Mouse (Mus musculus): ENCODE measurements around the gene Rad51d. TPM values are rescaled to one million over a fixed set of nuclear protein-coding genes. Genes with fewer than 3 reads are reported as not detected.

The Rad51d gene
- polyA plus RNA-seq, 1 experiment from 2014 or later, result 14.4 TPM

DNA sequence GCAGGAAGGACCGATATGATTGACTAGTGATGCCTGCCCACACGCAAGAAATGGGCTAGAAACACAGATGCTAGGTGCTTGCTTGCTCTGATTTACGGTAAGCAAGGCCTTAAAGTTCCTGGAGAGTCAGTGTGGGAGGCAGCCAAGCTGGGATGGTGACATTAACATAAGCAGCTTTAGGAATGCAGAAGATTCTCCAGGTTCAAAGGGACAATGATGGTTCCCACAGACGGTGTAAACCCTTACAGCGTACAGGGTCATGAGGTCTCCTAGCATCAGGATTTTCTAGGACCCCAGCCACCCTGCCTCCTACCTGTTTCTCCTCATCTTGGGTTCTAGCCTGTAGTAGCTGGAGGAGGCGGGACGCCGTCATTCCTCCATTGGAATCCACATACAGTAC lies 7.2 kb downstream of the Rad51d start:
- H3K4me1 ChIP-seq (ENCODE audit: control insufficient read depth, insufficient read depth, low read length), result peaks cover under 1% of the 10 kb centered on the region; the same call in 1 of the 2 replicates
- no peak overlapping the region for H3K4me3 ChIP-seq (ENCODE audit: low read depth, low read length)
- H3K27ac ChIP-seq (ENCODE audit: low read length), result no peak overlapping the region
- H3K27me3 ChIP-seq (ENCODE audit: control insufficient read depth, insufficient read depth, low read length), result no peaks in the 10 kb centered on the region
- no peak overlapping the region for H3K9ac ChIP-seq (replicated peaks; ENCODE audit: low read depth, low read length)
- WGBS, result 65% methylated on average over 8 of the region's 8 CpGs
- H3K36me3 ChIP-seq (ENCODE audit: control insufficient read depth, insufficient read depth, low read length), result 0 out of 2 replicates have a peak, but pooled peaks cover 5% of the 10 kb centered on the region
- no peaks in the 10 kb centered on the region for H3K9me3 ChIP-seq (ENCODE audit: control insufficient read depth, low read depth, low read length)
- no peak for ATAC-seq (ENCODE audit: insufficient number of reproducible peaks, insufficient read depth, low FRiP score, low read depth)
- no peak overlapping the region for H3K4me2 ChIP-seq (replicated peaks; ENCODE audit: low read depth, low read length)

DNA sequence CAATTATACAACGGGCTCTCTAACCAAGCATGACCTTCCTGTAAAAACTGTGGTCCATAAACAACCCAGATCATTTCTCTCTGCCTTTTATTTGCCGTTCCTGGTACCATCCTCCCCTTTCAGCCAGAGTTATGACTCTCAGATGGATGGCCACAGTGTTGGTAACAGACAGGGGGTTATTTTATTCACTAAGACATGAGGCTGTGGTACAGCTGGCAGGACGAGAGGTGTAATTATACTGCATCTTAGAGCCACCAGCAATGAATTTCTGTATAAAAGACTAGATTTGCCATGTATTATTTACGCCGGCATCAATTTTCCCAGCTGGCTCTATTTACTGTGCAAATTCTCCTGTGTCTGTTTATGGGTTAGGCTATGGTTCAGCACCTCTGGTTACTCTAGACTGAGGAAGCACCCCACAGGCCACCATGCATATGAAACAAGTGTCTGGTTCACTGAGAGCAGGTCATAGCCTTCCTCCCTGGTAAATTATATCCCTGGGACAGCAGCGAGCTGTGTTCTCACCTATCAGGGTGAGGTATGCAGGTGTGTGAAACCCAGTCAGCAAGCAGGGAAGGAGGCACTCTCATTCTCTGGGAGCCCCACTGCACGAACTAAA lies 12.6 kb downstream of the Rad51d start:
- Histone ChIP-seq H3K27ac (ENCODE audit: low read length) (no peak overlapping the region), H3K4me3 (ENCODE audit: low read depth, low read length) (no peak overlapping the region), H3K27me3 (ENCODE audit: control insufficient read depth, insufficient read depth, low read length) (no peaks in the 10 kb centered on the region), H3K4me2 (replicated peaks; ENCODE audit: low read depth, low read length) (no peak overlapping the region), H3K4me1 (ENCODE audit: control insufficient read depth, insufficient read depth, low read length) (no peaks in the 10 kb centered on the region), H3K9ac (replicated peaks; ENCODE audit: low read depth, low read length) (no peak overlapping the region), H3K36me3 (ENCODE audit: control insufficient read depth, insufficient read depth, low read length) (0 out of 2 replicates have a peak, but pooled peaks cover 5% of the 10 kb centered on the region), H3K9me3 (ENCODE audit: control insufficient read depth, low read depth, low read length) (no peaks in the 10 kb centered on the region)
- no peak for ATAC-seq (ENCODE audit: insufficient number of reproducible peaks, insufficient read depth, low FRiP score, low read depth)
- 81% methylated on average over 7 of the region's 7 CpGs for WGBS

DNA sequence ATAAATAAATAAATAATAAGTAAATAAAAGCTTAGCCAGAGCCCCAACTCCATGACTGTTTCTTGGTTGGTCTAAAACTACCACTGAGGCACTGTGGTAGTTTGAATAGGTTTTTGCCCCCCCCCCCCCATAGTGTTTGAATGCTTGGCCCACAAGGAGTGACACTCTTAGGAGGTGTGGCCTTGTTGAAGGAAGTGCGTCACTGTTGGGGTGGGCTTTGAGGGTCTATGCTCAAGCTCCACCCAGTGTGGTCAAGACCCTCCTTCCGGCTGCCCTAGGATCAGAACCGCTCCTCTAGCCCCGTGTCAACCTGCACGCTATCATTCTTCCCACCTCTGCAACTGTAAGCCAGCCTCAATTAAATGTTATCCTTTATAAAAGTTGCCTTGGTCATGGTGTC lies 14.8 kb downstream of the Rad51d start:
- Histone ChIP-seq H3K4me1 (ENCODE audit: control insufficient read depth, insufficient read depth, low read length) (no peaks in the 10 kb centered on the region), H3K4me2 (replicated peaks; ENCODE audit: low read depth, low read length) (no peak overlapping the region), H3K9ac (replicated peaks; ENCODE audit: low read depth, low read length) (no peak overlapping the region), H3K27ac (ENCODE audit: low read length) (no peak overlapping the region), H3K36me3 (ENCODE audit: control insufficient read depth, insufficient read depth, low read length) (no peaks in the 10 kb centered on the region), H3K9me3 (ENCODE audit: control insufficient read depth, low read depth, low read length) (no peaks in the 10 kb centered on the region), H3K4me3 (ENCODE audit: low read depth, low read length) (no peak overlapping the region), H3K27me3 (ENCODE audit: control insufficient read depth, insufficient read depth, low read length) (no peaks in the 10 kb centered on the region)
- 86% methylated on average over 5 of the region's 5 CpGs for WGBS
- no peak for ATAC-seq (ENCODE audit: insufficient number of reproducible peaks, insufficient read depth, low FRiP score, low read depth)

DNA sequence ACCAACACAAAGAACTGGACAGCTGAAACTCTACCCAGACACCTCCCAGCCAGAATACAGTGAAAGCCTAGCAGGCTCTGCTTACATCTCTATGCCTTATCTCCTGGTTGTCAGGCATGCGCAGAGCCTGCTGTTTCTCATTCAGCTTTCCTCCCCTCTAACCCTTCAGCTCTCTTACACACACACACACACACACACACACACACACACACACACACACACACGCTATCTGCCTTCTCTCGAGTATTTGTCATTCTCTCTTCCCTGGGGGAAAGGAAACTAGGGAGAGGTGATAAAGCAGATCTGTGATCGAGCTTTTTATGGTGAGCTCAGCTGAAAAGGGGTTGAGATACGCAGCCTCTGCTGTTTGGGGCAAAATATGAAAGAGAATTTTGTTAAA lies 15.5 kb downstream of the Rad51d start:
- no peak overlapping the region for H3K9ac ChIP-seq (replicated peaks; ENCODE audit: low read depth, low read length)
- H3K4me3 ChIP-seq (ENCODE audit: low read depth, low read length), result no peak overlapping the region
- no peak overlapping the region for H3K27ac ChIP-seq (ENCODE audit: low read length)
- WGBS, result 43% methylated on average over 5 of the region's 5 CpGs
- no peak overlapping the region for H3K4me2 ChIP-seq (replicated peaks; ENCODE audit: low read depth, low read length)
- H3K9me3 ChIP-seq (ENCODE audit: control insufficient read depth, low read depth, low read length), result no peaks in the 10 kb centered on the region
- ATAC-seq (ENCODE audit: insufficient number of reproducible peaks, insufficient read depth, low FRiP score, low read depth), result no peak
- H3K27me3 ChIP-seq (ENCODE audit: control insufficient read depth, insufficient read depth, low read length), result no peaks in the 10 kb centered on the region
- H3K4me1 ChIP-seq (ENCODE audit: control insufficient read depth, insufficient read depth, low read length), result no peaks in the 10 kb centered on the region
- no peaks in the 10 kb centered on the region for H3K36me3 ChIP-seq (ENCODE audit: control insufficient read depth, insufficient read depth, low read length)

GRCm38 (mm10) chr11:82871031-82871446 lies 19.4 kb downstream of the Rad51d start, which contains the start of gene Rffl:
Gene Rffl, minus strand, starts transcription at chr11:82871210.
- H3K9me3 ChIP-seq (ENCODE audit: control insufficient read depth, low read depth, low read length), result no peaks in the 10 kb centered on the region
- H3K27ac ChIP-seq (ENCODE audit: low read length), result peak within 1 kb of the TSS; percentile 52; the same call in 1 of the 2 replicates
- peak within 1 kb of the TSS; percentile 77 for H3K4me3 ChIP-seq (ENCODE audit: low read depth, low read length)
- ATAC-seq (ENCODE audit: insufficient number of reproducible peaks, insufficient read depth, low FRiP score, low read depth), result peak; percentile 95
- H3K9ac ChIP-seq (replicated peaks; ENCODE audit: low read depth, low read length), result peak within 1 kb of the TSS; percentile 61
- H3K27me3 ChIP-seq (ENCODE audit: control insufficient read depth, insufficient read depth, low read length), result no peaks in the 10 kb centered on the region
- H3K4me1 ChIP-seq (ENCODE audit: control insufficient read depth, insufficient read depth, low read length), result no peaks in the 10 kb centered on the region
- H3K4me2 ChIP-seq (replicated peaks; ENCODE audit: low read depth, low read length), result peak within 1 kb of the TSS; percentile 72
- H3K36me3 ChIP-seq (ENCODE audit: control insufficient read depth, insufficient read depth, low read length), result no peaks in the 10 kb centered on the region
- WGBS, result 1% methylated on average over 43 of the region's 43 CpGs

DNA sequence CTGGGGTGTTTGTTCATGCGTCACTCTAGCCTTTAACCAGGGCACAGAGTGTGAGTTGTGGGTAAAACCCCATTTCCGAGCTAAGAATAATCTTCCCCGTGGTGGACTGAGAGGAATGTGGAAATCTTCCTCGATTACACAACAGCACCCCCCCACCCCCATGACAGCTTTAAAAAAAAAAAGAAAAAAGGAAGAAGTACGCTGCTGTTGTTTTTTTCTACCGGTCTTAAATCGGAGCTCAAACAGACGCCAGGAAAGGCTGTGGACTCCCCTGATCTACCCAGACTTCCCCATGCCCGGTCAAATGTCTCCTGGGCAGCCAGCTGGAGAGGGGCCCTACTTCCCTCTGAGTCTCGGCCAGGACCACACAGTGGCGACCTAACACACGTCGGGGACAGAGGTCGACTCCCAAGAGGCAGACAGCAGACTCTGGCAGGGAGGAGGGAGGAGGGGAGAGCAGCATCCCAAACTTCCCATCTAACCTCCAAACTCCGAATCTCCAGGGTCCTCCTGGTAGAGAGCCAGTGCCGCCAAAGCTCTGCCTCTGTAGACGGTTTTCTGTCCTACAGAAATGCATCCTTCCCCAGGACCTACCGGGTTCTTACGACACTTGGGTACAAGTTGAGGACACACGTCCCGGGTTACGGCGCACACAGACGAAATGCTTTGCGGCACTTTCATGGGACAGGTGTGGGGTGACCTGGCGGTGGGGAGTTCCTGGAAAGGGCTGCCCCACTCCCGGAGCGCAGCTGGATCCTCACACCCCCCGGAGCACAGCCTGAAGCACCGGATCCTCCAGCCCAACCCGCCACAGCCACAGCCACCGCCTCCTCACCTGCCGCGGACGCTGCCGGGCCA lies 20.0 kb downstream of the Rad51d start:
- Histone ChIP-seq H3K4me2 (replicated peaks; ENCODE audit: low read depth, low read length) (peak overlapping the region; percentile 72), H3K36me3 (ENCODE audit: control insufficient read depth, insufficient read depth, low read length) (no peaks in the 10 kb centered on the region), H3K4me3 (ENCODE audit: low read depth, low read length) (peak overlapping the region; percentile 77), H3K27ac (ENCODE audit: low read length) (peak overlapping the region; percentile 52; the same call in 1 of the 2 replicates), H3K4me1 (ENCODE audit: control insufficient read depth, insufficient read depth, low read length) (no peaks in the 10 kb centered on the region), H3K9ac (replicated peaks; ENCODE audit: low read depth, low read length) (peak overlapping the region; percentile 61), H3K27me3 (ENCODE audit: control insufficient read depth, insufficient read depth, low read length) (no peaks in the 10 kb centered on the region), H3K9me3 (ENCODE audit: control insufficient read depth, low read depth, low read length) (no peaks in the 10 kb centered on the region)
- WGBS, result 3% methylated on average over 36 of the region's 36 CpGs
- ATAC-seq (ENCODE audit: insufficient number of reproducible peaks, insufficient read depth, low FRiP score, low read depth), result peak; percentile 43

- ATAC-seq (ENCODE audit: insufficient number of reproducible peaks, insufficient read depth, low FRiP score, low read depth), result no peak
- no peaks in the 10 kb centered on the region for H3K36me3 ChIP-seq (ENCODE audit: control insufficient read depth, insufficient read depth, low read length)
- no peaks in the 10 kb centered on the region for H3K27me3 ChIP-seq (ENCODE audit: control insufficient read depth, insufficient read depth, low read length)
- H3K4me3 ChIP-seq (ENCODE audit: low read depth, low read length), result peak overlapping the region; percentile 77; the same call in 1 of the 2 replicates
- H3K9me3 ChIP-seq (ENCODE audit: control insufficient read depth, low read depth, low read length), result no peaks in the 10 kb centered on the region
- peak overlapping the region; percentile 72 for H3K4me2 ChIP-seq (replicated peaks; ENCODE audit: low read depth, low read length)
- 68% methylated on average over 9 of the region's 9 CpGs for WGBS
- no peak overlapping the region for H3K27ac ChIP-seq (ENCODE audit: low read length)
- H3K9ac ChIP-seq (replicated peaks; ENCODE audit: low read depth, low read length), result no peak overlapping the region
- H3K4me1 ChIP-seq (ENCODE audit: control insufficient read depth, insufficient read depth, low read length), result no peaks in the 10 kb centered on the region
Measured at GRCm38 (mm10) chr11:82869506-82870172, 20.8 kb downstream of the Rad51d start.

DNA sequence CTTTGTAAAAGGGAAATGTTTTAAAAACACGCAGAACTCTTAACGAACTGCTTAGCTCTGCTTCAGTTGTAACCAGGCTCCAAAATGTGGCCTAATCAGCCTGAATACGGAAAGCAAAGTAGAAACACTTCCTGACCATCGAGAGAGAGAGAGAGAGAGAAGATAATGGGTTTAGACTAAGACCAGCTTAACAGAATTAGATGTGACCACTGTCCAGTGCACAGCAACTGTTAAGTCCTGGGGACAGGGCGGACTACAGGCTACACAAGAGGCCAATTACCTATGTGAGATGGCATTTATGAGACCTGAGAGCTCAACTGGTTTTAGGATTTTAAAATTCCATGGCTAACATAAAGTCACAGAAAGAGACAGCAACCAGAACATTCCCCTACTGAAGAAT lies 22.5 kb downstream of the Rad51d start:
- ATAC-seq (ENCODE audit: insufficient number of reproducible peaks, insufficient read depth, low FRiP score, low read depth), result no peak
- Histone ChIP-seq H3K4me3 (ENCODE audit: low read depth, low read length) (no peak overlapping the region), H3K9me3 (ENCODE audit: control insufficient read depth, low read depth, low read length) (no peaks in the 10 kb centered on the region), H3K27ac (ENCODE audit: low read length) (no peak overlapping the region), H3K36me3 (ENCODE audit: control insufficient read depth, insufficient read depth, low read length) (no peaks in the 10 kb centered on the region), H3K4me2 (replicated peaks; ENCODE audit: low read depth, low read length) (no peak overlapping the region), H3K27me3 (ENCODE audit: control insufficient read depth, insufficient read depth, low read length) (no peaks in the 10 kb centered on the region), H3K4me1 (ENCODE audit: control insufficient read depth, insufficient read depth, low read length) (no peaks in the 10 kb centered on the region), H3K9ac (replicated peaks; ENCODE audit: low read depth, low read length) (no peak overlapping the region)
- 79% methylated on average over 5 of the region's 5 CpGs for WGBS

All from stomach, embryonic 14.5 days (tissue).